Mouse (Mus musculus): Measurements from ENCODE around the gene Blcap. TPM values are rescaled to one million over a fixed set of nuclear protein-coding genes. Genes with fewer than 3 reads are reported as not detected.
A peak's percentile ranks its signal among the peaks of the same experiment; 100 is the strongest.
"Not testable (repeated sequence)": the region's sequence is repeated elsewhere in the genome, so short reads cannot be mapped to it uniquely, and the experiment has no call there.

Blcap gene
- total RNA-seq (2022) = 10 to 100 TPM; 48.1 to 54.0 (median 50.2) TPM

DNA sequence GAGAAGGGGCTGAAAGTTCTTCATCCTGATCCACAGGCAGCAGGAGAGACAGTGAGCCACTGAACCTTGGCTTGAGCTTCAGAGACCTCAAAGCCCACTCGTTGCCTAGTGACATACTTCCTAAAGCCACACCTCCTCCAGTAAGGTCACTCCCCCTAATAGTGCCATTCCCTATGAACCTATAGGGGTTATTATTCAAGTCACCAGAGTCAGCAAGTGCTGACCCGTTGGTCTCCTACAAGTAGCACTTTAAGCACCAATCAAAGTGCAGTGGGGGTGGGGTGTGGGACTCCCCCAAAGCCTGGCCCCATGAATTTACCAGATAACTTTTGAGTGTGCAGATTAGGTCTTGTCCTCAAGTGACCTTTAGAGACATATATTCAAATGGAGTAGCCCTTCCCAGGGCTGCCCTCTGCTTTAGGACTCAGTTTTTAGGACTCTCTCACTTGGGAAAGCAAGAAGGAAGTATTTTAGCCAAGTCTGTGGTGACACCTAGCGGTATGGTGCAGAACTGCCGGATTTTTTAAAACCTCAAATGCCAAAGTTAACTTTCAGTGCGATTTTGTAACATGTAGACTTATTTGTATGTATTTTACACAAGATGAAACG, at the start of gene Blcap:
TSS of gene Blcap (minus strand) at position 51 of the 609 bp plus-strand sequence.
- DNase-seq (ENCODE audit: low spot score) = peak; percentile 57

DNA sequence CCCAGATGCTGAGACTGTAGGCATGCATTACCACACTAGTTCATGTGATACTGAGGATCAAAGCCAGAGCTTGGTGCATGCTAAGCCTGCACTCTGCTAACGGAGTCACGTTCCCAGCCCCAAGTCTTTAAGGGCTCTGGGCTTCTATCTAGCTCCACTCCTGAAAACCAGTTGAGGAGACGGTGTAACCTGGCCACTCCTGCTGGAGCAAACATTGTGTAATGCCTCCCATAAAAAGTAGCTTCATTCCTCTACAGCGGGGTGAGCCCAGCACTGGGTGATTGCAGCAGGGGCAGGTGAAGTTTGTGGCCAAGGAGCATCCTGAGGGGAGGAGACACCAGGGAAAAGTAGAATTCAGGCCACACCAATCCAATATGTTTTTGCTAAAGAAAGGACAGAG, 47.3 kb upstream of the Blcap start:
- no peak for DNase-seq (ENCODE audit: low spot score)

DNA sequence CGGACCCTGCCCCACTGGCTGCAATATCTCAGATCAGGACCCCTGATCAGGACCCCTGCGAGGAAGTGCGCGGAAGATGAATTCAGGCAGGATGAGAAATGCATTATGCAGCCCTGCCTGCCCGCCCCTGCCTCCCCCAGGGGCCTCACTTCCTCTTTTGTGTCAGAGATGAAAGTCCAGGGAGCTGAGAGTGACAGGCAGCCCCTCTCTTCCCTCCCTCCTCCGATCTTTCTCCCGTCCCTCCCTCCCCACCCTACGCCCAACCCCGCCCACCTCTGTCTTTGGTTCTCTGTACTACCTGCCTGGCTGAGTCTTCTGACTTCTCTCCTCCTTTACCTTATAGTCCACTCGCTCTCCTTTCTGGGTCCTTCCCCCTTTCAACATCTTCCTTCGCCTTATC, 42.9 kb upstream of the Blcap start:
- DNase-seq (ENCODE audit: low spot score) = no peak

DNA sequence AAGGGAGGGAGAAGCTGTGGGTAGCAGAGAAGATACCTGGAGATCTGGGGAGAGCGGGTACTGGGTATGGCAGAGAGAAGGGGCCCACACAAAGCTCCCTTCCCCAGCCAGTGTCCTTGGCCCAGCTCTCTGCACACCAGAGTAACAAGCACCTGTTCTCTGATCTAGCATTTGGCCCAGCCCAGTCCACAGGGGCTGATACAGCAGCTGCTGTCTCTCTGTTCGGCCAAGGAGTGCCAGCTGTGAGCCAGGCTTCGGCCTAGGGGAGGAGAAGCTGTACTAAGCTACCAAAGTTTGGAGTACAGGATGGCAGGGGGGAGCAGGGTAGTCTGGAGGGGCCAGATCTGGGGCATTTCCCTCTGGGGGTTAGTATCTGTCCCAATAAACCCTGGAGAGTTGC, 40.7 kb upstream of the Blcap start:
- no peak for DNase-seq (ENCODE audit: low spot score)

DNA sequence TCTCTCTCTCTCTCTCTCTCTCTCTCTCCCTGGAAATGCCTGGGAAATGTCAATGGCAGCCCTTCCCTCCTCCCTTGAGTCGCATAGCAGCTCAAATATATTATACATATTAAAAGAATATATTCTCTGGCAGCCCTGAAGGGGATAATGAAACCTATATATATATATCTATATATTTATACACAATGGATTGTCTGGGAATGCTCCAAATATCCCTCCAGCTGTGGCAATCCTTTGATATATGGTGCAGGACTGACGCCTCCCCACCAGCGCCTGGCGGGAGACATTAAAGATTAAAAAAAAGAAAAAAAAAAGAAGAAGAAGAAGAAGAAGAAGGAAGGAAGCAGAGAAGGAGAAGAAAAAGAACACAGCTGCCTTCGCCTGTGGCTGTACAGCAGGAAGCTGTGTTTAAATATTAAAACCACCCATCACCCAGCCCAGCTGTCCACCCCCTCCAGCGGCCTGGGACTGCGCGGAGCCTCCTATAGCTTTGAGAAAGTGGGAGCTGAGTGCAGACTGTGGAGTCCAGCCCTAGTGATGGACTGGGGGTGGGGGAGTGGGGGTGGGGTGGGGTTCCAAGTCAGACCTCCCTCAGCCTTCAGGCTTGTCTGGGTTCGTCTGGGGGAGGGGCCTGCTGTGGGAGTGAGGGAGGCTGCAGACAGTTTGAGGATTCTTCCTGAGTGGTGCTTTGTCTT, 36.6 kb upstream of the Blcap start:
- no peak for DNase-seq (ENCODE audit: low spot score)

DNA sequence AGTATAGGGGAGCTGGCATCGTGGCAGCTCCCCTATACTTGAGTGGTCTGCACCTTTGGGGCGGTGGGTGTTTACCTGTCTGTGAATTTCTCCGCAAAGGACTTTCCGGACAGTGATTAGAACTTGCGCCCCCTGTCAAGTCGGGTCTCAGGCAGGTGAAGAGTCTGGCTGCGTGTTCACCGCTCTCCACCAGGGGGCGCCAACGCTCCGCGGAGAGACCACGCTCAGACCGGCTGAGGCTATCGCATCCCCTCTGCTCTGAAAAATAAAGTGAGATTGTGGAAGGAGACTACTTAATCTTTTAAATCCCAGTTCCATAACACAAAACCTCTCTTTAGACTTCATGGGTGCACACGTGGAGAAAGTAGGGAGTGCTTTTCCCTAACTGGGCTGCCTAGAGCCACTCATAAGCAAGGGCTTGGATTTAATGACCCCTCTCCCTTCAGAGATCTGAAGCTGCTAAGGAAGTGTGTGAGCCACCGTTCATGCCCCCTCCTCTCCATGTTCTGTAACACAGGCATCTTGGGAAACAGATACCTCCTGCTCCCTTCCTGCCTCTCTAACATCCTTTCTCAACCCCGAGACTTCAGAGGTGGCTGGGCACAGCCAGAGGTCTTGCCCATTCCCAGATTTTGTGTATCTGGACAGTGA, 34.1 kb upstream of the Blcap start:
- peak; percentile 50 for DNase-seq (ENCODE audit: low spot score)

DNA sequence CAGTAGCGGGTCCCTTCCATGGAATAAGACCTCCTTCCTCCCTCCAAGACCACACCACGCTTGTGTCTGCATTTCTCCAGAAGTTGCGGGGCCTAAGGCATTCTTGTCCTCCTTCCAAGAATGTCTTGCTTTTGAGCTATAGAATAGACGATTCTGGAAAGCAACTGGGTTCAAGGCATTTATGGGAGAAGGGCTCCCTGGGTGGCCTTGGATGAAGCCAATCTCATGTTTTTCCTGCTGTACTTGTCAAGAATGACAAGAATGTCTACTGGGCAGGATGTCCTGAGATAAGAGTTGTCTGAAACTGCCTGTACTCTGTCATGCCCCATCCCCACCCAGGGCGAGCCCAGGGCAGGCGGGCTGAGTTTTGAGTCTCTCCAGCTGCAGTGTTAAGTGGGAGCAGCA, 30.4 kb upstream of the Blcap start:
- DNase-seq (ENCODE audit: low spot score) = no peak

DNA sequence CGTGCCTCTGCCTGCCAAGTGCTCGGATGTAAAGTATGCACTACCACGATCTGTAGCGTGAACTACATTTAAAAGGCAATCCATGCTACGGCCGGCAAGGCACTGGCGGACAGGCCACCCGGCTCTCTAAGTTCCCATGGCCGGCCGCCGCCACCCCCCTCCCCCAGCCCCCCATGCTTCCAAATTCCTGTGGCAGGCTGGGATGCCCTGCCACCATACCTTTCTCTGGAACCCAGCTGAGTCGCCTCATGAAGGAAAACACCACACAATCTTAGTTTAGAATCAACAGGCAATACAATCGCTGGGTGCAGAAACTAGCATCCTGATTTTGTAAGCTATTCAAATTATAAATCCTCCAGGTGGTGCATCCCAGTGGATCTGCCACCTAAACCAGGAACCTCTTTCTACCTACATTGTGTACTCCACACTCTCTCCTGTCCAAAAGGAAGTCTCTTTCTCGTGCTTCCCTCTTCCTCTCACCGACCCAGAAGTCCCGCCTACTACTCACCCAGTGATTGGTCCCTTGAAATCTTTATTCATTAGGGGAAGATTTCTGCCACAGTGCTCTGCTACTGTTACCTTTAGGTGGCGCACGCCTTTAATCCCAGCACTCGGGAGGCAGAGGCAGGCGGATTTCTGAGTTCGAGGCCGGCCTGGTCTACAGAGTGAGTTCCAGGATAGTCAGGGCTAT, 25.9 kb upstream of the Blcap start:
- no peak for DNase-seq (ENCODE audit: low spot score)

DNA sequence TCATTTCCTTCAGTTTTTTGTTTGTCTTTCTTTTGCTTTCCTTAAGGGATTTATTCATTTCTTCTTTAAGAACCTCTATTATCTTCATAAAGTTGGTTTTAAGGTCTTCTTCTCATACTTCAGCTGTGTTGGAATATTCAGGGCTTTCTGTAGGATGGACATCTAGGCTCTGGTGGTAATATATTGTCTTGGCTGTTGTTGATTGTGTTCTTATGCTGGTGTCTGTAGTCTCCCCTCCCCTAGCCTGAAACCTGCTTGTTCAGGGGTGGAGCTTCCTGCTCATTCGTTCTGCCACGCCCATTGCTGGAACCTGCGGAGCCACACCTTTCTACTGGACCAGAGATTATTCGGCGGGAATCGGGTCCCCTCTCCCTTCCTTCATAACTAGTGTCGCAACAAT, 14.3 kb upstream of the Blcap start:
- DNase-seq (ENCODE audit: low spot score) = not testable (repeated sequence)

DNA sequence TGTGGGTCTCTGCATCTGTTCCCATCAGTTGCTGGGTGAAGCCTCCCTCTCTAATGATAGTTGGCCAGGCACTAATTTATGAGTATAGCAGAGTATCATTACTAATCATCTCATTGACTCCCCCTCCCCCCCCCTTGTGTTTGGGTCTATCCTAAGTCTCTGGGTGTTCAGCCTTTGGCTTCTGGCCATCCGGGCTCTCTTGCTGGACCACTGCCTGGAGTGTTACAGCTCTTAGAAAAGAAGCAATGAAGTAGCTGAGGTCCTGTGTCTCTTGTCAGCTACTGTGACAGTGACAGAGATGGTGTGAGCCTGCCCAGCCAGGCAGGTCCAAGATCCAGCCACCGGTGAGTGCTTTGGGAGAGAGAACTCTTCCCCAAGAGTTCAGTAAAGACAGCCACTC, 1.7 kb upstream of the Blcap start:
- DNase-seq (ENCODE audit: low spot score) = no peak

DNA sequence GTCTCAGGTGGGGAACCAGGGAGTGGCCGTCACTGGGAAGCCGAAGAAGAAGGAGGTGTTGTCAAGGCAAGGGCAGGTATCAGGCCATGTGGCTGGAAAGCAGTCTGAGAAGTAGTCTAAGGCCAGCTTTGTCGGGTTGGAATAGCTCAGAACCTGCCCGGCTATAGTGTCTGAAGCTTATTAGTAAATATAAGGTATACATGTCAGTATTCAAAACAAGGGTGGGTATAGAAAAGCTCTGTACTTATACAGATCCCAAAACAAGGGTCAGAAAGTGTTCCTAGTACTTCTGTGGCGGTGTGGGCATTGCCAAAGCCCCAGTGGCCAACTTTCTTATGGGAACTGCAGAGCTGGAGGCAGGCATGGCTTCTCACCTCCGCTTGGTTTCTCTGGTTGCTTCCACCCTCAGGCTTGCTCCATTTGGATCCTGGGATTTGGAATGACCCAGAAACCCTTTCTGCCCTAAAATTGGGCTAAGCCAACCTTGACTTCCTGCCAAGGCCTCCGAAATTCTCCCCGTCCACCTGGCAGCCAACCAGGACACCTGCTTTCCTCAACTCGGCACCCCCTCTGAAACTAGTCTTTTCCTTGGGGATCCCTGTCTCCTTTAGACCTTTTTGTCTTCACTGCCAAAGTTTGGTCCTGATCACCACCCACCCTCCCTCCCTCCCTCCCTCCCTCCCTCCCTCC, 1.1 kb downstream of the Blcap start:
- DNase-seq (ENCODE audit: low spot score) = no peak

DNA sequence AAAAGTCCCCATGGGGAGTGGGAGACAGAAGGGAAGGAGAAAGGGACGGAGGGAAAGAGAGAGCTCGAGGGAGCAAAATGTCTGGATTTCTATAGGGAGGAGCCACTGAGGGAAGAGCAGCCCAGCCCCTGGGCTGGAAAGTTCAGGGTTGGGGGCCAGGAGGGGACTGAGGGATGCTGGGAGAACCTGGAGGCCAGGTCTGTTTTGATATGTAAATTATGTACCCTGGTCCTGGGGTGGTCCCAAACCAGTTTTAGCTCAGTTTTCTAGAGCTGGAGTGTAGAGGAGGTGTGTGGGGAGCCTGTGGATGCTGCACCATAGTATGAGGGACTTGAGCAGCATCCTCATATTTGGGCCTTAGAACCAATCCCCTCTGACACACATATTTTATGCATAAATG, 2.2 kb downstream of the Blcap start:
- DNase-seq (ENCODE audit: low spot score) = no peak

DNA sequence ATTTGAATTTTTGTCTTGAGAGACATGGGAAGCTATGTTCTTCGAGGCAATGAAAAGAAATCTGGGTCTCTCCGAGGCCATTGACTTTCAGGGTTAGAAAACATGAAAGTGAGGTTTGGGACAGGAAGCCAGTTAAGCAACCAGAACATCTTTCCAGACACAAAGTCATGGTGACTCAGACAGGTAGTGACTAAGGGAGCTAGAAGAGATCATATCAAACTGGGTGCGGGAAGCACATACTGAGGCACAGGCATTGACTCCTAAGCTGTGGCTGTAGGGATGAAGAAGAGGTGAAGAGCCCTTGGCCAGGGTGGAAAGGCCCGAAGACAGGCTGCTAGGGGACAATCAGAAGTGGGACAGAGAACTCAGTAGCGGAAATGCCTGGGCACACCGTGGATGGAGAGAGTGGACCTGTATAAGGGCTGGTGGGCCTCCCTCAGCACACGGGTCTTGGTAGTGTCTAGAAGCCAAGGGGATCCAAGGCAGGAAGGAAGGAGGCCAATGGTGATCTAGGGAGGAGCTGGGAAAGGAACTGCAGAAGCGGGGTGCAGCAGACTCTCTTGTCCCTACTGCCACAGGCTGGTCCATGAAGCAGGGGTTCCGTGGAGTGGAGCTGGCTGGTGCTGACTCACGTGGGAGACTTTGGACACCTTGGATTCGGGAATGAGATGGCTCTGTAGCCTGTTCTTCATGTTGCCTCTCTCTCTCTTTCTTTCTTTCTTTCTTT, 3.7 kb downstream of the Blcap start:
- no peak for DNase-seq (ENCODE audit: low spot score)

DNA sequence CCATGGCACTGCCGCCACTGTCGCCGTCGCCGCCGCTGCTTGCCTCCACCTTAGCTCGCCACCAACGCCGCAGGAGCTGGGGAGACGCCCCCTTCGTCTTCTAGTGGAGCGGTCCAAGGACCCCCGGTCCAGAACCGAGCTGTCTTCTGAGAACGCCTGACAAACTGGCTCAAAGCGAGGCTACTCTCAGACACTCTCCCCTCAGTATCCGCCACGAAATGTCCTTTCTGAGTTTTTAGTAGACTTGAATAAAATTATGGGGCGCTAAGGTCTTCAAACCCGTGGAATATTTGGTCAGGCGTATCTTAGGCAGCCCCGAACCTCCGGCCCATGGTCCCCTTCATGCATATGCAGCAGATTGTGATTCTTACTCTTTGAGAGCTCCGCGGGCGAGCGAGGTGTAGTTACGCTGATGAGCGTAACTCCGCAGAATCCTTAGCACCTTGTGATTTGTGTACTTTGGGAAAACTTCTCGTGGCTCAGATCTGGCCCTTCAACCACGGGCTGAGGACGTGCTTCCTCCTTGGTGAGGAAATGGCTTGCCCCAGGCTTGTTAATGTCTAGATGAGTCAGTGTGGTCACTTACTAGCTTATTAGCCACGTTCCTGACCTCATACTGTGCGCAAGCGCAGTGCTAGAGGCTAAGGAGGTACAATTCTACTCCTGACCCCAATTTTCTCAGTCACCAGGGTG, 4.7 kb downstream of the Blcap start:
- peak; percentile 90 for DNase-seq (ENCODE audit: low spot score)

DNA sequence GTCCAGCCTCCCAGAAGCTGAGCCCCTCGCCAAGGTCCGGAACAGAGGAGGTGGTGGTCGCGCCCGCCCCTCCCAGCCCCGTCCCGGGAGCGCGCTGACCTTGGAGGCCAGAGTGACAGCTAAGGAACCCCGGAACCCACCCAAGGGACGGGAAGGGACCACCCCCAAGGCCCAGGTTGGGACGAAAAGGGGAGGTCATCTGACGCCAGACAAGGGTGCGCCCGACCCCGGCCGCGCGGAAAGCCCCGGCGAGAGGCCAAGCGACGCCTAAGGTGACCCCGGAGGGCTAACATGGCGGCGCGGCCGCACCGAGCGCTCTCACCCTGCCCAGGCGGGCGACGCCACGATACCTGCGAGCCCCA, 5.2 kb downstream of the Blcap start:
- DNase-seq (ENCODE audit: low spot score) = no peak

DNA sequence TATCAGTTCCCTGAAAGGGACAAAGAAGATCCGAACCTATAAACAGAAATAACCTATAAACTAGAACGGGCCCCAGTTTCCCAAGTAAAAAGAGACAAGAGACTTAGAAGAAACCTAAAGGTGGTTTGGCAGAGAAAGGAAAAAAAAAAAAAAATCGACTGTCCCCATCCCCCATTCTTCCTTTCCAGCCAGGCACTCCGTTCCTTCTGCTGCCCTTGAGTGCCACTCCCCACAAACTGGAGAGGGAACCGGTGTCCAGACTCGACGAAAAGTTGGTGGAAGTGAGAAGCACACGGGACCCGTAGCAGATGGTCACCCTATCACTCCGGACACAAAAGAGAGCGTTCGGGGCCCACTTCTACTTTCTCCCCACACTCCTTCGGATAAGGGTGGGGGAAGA, 5.6 kb downstream of the Blcap start:
- DNase-seq (ENCODE audit: low spot score) = no peak

DNA sequence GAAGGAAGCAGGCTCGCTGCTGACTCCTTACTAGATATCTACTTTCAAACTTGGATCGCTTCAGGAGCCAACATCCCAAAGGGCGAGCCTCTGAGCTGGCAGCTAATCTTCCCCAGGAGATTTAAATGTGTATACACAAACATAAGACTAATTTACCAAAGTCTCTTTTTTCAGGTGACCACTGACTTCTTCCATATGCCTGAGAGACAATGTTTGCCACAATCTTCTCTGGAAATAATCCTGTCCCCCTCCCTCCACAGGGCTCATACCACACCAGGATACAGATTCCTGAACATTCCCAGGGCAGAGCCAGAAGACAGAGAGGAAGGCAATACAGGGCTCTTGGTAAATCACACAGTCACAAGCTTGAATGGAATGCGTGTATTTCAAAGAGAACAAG, 6.4 kb downstream of the Blcap start:
- DNase-seq (ENCODE audit: low spot score) = no peak

DNA sequence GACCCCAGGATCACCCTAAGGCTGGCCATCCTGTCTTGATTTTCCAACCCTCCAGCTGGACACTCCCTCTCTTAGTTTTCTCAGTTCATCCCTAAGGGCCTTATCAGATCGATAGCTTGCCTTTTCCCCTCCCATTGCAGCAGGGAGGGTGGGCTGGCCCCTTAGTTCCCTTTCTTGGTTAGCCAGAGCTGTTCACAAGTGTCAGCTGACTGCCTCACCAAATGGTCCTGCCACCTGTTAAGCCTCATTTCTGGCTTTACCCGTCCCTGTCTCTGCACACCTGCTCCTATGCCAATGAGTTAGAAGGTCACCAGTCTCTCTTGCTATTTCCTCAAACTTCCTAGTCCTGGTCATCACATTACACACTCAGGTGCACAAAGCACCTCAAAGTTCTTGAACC, 8.0 kb downstream of the Blcap start:
- no peak for DNase-seq (ENCODE audit: low spot score)

DNA sequence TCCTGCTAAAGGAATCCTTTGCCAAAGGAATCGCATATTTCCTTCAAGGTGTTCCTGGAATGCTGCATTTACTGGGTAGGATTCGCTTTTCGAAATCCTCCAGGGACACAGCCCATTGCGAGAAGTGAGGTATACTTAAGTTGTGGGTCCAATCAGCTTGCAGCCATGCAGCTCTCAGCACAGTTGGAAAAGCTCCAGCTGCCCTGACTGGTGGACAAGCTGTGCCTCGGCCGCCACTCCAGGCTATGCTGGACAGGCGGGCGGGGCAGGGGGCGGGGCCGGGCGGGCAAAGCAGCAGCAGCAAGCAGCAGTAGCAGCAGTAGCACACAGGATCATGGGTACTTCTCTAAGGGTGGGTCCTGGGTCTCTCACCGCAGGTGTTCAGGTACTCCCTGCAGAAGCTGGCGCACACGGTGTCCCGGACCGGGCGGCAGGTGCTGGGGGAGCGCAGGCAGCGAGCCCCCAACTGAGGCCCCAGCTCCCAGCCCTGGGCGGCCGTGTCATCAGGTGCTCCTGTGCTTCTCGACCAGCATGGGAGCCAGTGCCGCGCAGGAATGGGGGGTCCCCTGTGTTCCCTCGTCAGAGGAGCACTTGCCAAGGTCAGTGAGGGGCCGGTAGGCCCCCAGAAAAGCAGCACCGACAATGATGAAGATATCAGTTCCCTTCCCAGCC, 9.8 kb downstream of the Blcap start:
- peak; percentile 83 for DNase-seq (ENCODE audit: low spot score)

DNA sequence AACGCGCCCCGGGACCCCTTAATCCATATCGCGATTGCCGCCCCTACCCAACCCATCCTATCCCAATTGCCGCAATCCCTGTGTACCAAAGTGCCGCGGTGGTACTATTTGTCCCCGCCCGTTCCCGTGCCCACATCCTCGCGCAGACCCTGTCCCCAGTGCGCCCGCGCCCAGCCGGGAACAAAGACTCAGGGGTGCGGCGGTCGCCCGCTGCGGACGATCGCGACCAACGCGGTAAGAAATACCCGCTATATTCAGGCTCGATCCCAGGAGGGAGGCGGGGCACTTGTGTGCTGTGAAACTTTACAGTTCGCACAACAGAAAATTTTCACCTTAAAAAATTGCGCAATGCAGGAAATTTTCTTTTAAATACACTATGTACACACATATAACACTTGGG, 10.8 kb downstream of the Blcap start:
- DNase-seq (ENCODE audit: low spot score) = no peak
